Mouse (Mus musculus) kidney, adult 2 months (tissue): ENCODE data around the gene Rev1. TPM values are rescaled to one million over a fixed set of nuclear protein-coding genes. Genes with fewer than 3 reads are reported as not detected.

Source experiments
- DNase-seq: peaks from one replicate; pipeline ENCODE4 v3.0.0; 2021
- H3K27ac ChIP-seq: fragments of 200-500 bp; 2 replicates; pipeline ENCODE4 v1.5.1; 2012; ENCODE audit warnings: low read depth, low read length, control low read depth, inconsistent platforms; ENCODE audit not compliant: insufficient read depth
- H3K27me3 ChIP-seq: fragments of 200-500 bp; replicated peaks from 2 replicates; pipeline ENCODE4 v1.6.1; 2012; ENCODE audit warnings: mild to moderate bottlenecking, moderate library complexity, low read length, inconsistent platforms; ENCODE audit not compliant: control insufficient read depth, insufficient read depth
- H3K36me3 ChIP-seq: fragments of 200-500 bp; 2 replicates; pipeline ENCODE4 v1.6.1; 2012; ENCODE audit warnings: mild to moderate bottlenecking, moderate library complexity, low read length, inconsistent platforms; ENCODE audit not compliant: control insufficient read depth, insufficient read depth
- H3K4me1 ChIP-seq: fragments of 200-500 bp; 2 replicates; pipeline ENCODE4 v1.6.1; 2011; ENCODE audit warnings: low read length; ENCODE audit not compliant: control insufficient read depth, insufficient read depth
- H3K4me3 ChIP-seq: fragments of 200-500 bp; 2 replicates; pipeline ENCODE4 v1.5.1; 2011; ENCODE audit warnings: mild to moderate bottlenecking, low read depth, low read length, control low read depth; ENCODE audit not compliant: insufficient read depth
- CTCF ChIP-seq: fragments of 200-500 bp; conservative IDR thresholded peaks from 2 replicates; pipeline ENCODE4 v1.5.1; 2011; ENCODE audit warnings: low read depth, mild to moderate bottlenecking, control low read depth, low read length, moderate library complexity, mixed read lengths; ENCODE audit not compliant: insufficient read depth, insufficient read length
- POLR2A ChIP-seq: fragments of 200-500 bp; IDR thresholded peaks from one replicate; pipeline ENCODE4 v1.6.1; 2011; ENCODE audit warnings: low read depth, low read length, control low read depth
- WGBS: fragments of 180-500 bp; shearing (Covaris S2); methylation state at CpG from one replicate; pipeline ENCODE4 v1.1.7; 2018; 5-methylcytosine and 5-hydroxymethylcytosine counted together
- polyA plus RNA-seq: library from polyadenylated mRNA; depleted of rRNA; stranded (reverse); fragments of >200 nt; gene quantifications from 2 replicates; pipeline ENCODE4 v1.2.3, GENCODE M21; 2012; rRNA removed

Gene Rev1
- polyA plus RNA-seq, 1 experiment: 8.4 TPM

DNA sequence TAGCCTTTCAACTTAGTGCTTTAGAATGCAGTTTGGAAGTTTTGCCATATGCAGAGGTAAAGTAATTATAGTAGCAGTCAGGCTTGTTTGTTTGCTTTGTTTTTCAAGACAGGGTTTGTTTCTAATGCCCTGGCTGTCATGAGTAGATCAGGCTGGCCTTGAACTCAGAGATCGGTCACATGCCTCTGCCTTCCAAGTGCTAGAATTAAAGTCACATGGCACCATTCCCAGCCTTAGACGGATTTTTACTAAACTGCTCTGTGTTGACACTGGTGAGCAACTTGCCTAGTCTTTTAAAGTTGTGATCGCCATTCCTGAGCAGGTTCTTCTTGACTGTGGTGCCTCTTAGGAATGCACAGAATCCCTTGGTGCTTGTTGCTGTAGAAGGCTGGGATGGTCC is 122.9 kb downstream of the Rev1 start:
- WGBS: 54% methylated on average over 3 of the region's 3 CpGs
- no peak for DNase-seq
- no peak overlapping the region for H3K27ac ChIP-seq
- TF ChIP-seq POLR2A (no peak), CTCF (no peak)
- H3K4me3 ChIP-seq: no peak overlapping the region
- no peaks in the 10 kb centered on the region for H3K36me3 ChIP-seq
- H3K4me1 ChIP-seq: no peaks in the 10 kb centered on the region
- H3K27me3 ChIP-seq: no peaks in the 10 kb centered on the region

DNA sequence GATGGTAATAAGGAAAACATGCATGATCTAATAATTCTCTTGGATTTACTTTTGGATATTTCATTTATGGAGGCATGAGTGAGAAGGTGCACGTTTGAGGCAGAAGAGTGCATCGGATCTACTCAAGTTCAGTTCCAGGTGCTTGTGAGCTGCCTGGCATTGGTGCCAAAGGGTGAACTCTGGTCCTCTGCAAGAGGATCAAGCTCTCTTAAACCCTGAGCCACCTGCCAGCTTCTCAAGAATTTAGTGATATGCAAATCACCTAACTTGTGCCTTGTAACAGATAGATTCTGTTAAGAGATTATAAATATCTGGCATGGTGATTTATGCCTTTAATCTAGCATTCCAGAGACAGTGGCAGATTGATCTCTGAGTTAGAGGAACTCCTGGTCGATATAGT is 126.6 kb downstream of the Rev1 start:
- Histone ChIP-seq H3K27me3 (no peaks in the 10 kb centered on the region), H3K4me3 (no peak overlapping the region), H3K4me1 (peaks cover 3% of the 10 kb centered on the region; the same call in 1 of the 2 replicates), H3K36me3 (no peaks in the 10 kb centered on the region), H3K27ac (no peak overlapping the region)
- no peak for TF ChIP-seq CTCF
- no peak for TF ChIP-seq POLR2A
- WGBS: 50% methylated on average over 3 of the region's 3 CpGs
- peak; percentile 11 for DNase-seq

Other genes starting within 250 kb of the Rev1 start
- 3.9 and 6.2 TPM in 2 replicates for gene Mitd1, start 239.4 kb downstream of the Rev1 start, polyA plus RNA-seq
- 67.7 and 97.4 TPM in 2 replicates for gene Mrpl30, start 239.3 kb downstream of the Rev1 start, polyA plus RNA-seq
- gene Lyg2, start 213.3 kb downstream of the Rev1 start, polyA plus RNA-seq: not detected in 2 replicates
- not detected in 2 replicates for gene Lyg1, start 172.0 kb downstream of the Rev1 start, polyA plus RNA-seq
- 8.9 and 13.1 TPM in 2 replicates for gene Txndc9, start 131.9 kb downstream of the Rev1 start, polyA plus RNA-seq
- 7.1 TPM in 2 replicates for gene Eif5b, start 131.8 kb downstream of the Rev1 start, polyA plus RNA-seq